Mouse (Mus musculus) midbrain, embryonic 14.5 days (tissue): Measurements from ENCODE around the gene Siah2. TPM values are rescaled to one million over a fixed set of nuclear protein-coding genes. Genes with fewer than 3 reads are reported as not detected.
A peak's percentile ranks its signal among the peaks of the same experiment; 100 is the strongest.

Source experiments
- ATAC-seq: fragments of 200-750 bp; cut with Nextera tagmentation; 2 replicates; pipeline ENCODE4 v1.8.0; 2017; ENCODE audit warnings: moderate number of reproducible peaks, moderate library complexity; ENCODE audit not compliant: low FRiP score, low TSS enrichment
- DNase-seq: peaks from one replicate; pipeline ENCODE4 v3.0.0-alpha.2; 2015
- H3K27ac ChIP-seq: fragments of 300-500 bp; sonication (generic); replicated peaks from 2 replicates; pipeline ENCODE4 v1.5.1; 2014; ENCODE audit warnings: mild to moderate bottlenecking, low read depth, low read length, moderate library complexity
- H3K27me3 ChIP-seq: fragments of 300-500 bp; sonication (generic); 2 replicates; pipeline ENCODE4 v1.6.1; 2014; ENCODE audit warnings: low read length, control low read depth, mixed read lengths; ENCODE audit not compliant: control insufficient read depth, insufficient read depth
- H3K36me3 ChIP-seq: fragments of 300-500 bp; sonication (generic); 2 replicates; pipeline ENCODE4 v1.6.1; 2014; ENCODE audit warnings: low read length, control low read depth; ENCODE audit not compliant: control insufficient read depth, insufficient read depth
- H3K4me1 ChIP-seq: fragments of 300-500 bp; sonication (generic); 2 replicates; pipeline ENCODE4 v1.6.1; 2014; ENCODE audit warnings: mild to moderate bottlenecking, antibody characterized with exemption, low read length, control low read depth; ENCODE audit not compliant: control insufficient read depth, insufficient read depth
- H3K4me2 ChIP-seq: fragments of 300-500 bp; sonication (generic); 2 replicates; pipeline ENCODE4 v1.6.1; 2014; ENCODE audit warnings: mild to moderate bottlenecking, low read length, moderate library complexity
- H3K4me3 ChIP-seq: fragments of 300-500 bp; sonication (generic); replicated peaks from 2 replicates; pipeline ENCODE4 v1.5.1; 2014; ENCODE audit warnings: low read depth, low read length
- H3K9ac ChIP-seq: fragments of 300-500 bp; sonication (generic); replicated peaks from 2 replicates; pipeline ENCODE4 v1.6.1; 2014; ENCODE audit warnings: mild to moderate bottlenecking, low read length, moderate library complexity
- H3K9me3 ChIP-seq: fragments of 300-500 bp; sonication (generic); 2 replicates; pipeline ENCODE4 v1.6.1; 2016; ENCODE audit warnings: low read length, control low read depth, mixed read lengths; ENCODE audit not compliant: control insufficient read depth
- WGBS: fragments of 180-500 bp; shearing (Covaris S2); extraction: QIAGEN DNeasy Blood & Tissue Kit; methylation state at CpG from one replicate; pipeline ENCODE4 v1.1.7; 2014; 5-methylcytosine and 5-hydroxymethylcytosine counted together
- polyA plus RNA-seq: library from polyadenylated mRNA; unstranded; fragments of >200 nt; fragmentation: Nextera tagmentation; extraction: Ambion mirVana; gene quantifications from 2 replicates; pipeline ENCODE4 v1.2.1, GENCODE M21; 2014

Siah2 gene
- 9.9 and 11.8 TPM in 2 replicates for polyA plus RNA-seq

GRCm38 (mm10) chr3:58691997-58692721, at the start of gene Siah2:
Gene Siah2 (minus strand): TSS chr3:58692400.
- ATAC-seq (peak; percentile 96), DNase-seq (peak; percentile 96)
- H3K27me3 ChIP-seq: peaks cover 3% of the 10 kb centered on the region; the same call in 1 of the 2 replicates
- peaks cover 13% of the 10 kb centered on the region; the same call in 1 of the 2 replicates for H3K4me1 ChIP-seq
- under 1% methylated on average over 80 of the region's 87 CpGs for WGBS
- no peaks in the 10 kb centered on the region for H3K9me3 ChIP-seq
- H3K27ac ChIP-seq: peak within 1 kb of the TSS; percentile 89
- no peaks in the 10 kb centered on the region for H3K36me3 ChIP-seq
- peak within 1 kb of the TSS; percentile 85 for H3K9ac ChIP-seq
- H3K4me2 ChIP-seq: peak within 1 kb of the TSS; percentile 88
- peak within 1 kb of the TSS; percentile 82 for H3K4me3 ChIP-seq

DNA sequence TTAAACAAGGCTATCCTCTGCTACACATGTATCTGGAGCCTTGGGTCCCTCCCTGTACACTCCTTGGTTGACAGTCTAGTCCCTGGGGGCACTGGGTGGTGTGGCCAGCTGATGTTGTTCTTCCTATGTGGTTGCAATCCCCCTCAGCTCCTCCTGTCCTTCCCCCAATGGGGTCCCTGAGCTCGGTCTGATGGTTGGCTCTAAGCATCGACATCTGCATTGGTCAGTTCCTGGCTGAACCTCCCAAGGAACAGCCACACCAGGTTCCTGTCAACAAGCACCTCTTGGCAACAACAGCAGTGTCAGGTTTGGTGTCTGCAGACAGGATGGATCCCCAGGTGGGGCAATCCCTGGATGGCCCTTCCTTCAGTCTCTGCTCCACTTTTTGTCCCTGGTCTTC, 47.3 kb upstream of the Siah2 start:
- Histone ChIP-seq H3K27ac (no peak overlapping the region), H3K9me3 (no peaks in the 10 kb centered on the region), H3K9ac (no peak overlapping the region), H3K4me3 (no peak overlapping the region), H3K27me3 (no peaks in the 10 kb centered on the region), H3K4me1 (peaks cover 7% of the 10 kb centered on the region), H3K36me3 (no peaks in the 10 kb centered on the region), H3K4me2 (no peak overlapping the region)
- DNase-seq (no peak), ATAC-seq (no peak)
- 61% methylated on average over 2 of the region's 2 CpGs for WGBS

- Histone ChIP-seq H3K36me3 (no peaks in the 10 kb centered on the region), H3K4me2 (no peak overlapping the region), H3K4me3 (no peak overlapping the region), H3K9ac (no peak overlapping the region), H3K9me3 (no peaks in the 10 kb centered on the region), H3K27ac (no peak overlapping the region), H3K27me3 (no peaks in the 10 kb centered on the region), H3K4me1 (peaks cover 7% of the 10 kb centered on the region)
- ATAC-seq (no peak), DNase-seq (peak; percentile 27)
- 10% methylated on average over 6 of the region's 6 CpGs for WGBS
Observed at GRCm38 (mm10) chr3:58738346-58739089, 46.3 kb upstream of the Siah2 start.

DNA sequence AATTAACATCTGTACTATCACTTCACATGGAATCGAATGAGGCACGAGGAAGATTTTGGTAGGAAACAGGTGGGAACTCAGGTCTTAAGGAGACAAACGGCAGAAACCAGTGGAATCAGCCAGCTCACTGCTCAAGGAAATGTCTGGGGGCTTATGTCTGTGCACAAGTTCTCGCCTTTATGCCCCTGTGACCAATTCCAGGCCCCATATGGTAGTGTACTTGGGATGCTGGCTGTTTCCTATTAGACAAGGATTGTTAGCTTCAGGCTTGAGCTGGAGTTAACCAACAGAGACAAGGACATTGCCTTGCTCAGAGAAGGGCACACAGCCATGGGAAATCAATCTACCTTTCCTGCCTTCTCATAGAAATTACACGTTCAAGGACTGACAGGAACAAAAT, 39.3 kb upstream of the Siah2 start:
- WGBS: 78% methylated on average over 5 of the region's 5 CpGs
- no peak for ATAC-seq
- Histone ChIP-seq H3K27ac (no peak overlapping the region), H3K36me3 (no peaks in the 10 kb centered on the region), H3K4me1 (no peaks in the 10 kb centered on the region), H3K4me3 (no peak overlapping the region), H3K4me2 (no peak overlapping the region), H3K9ac (no peak overlapping the region), H3K9me3 (no peaks in the 10 kb centered on the region), H3K27me3 (no peaks in the 10 kb centered on the region)
- no peak for DNase-seq

- H3K36me3 ChIP-seq: no peaks in the 10 kb centered on the region
- H3K4me1 ChIP-seq: no peaks in the 10 kb centered on the region
- ATAC-seq: no peak
- no peak overlapping the region for H3K4me3 ChIP-seq
- H3K27me3 ChIP-seq: no peaks in the 10 kb centered on the region
- H3K9me3 ChIP-seq: no peaks in the 10 kb centered on the region
- DNase-seq: no peak
- no peak overlapping the region for H3K27ac ChIP-seq
- no peak overlapping the region for H3K4me2 ChIP-seq
- 84% methylated on average over 3 of the region's 3 CpGs for WGBS
- H3K9ac ChIP-seq: no peak overlapping the region
Observed at GRCm38 (mm10) chr3:58730580-58730979, 38.4 kb upstream of the Siah2 start.

DNA sequence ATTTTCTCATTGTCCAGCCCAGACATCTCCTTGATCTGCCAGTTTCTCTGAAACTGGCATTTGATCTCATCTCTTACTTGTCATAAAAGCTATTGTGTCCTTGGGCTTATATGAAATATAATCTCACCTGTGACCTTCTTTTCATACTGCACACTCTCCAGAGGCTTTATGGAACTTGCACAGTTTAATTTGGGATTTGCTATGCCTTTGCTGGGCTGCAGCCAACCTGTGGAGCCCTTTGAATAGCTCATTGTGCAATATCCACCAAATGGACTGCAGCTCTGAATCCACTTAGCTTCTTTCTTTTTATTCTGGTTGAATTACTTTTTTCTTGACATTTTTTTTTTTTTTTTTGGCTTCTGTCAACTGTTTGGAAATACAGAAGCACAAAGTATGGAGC, 37.3 kb upstream of the Siah2 start:
- Histone ChIP-seq H3K27ac (no peak overlapping the region), H3K9me3 (no peaks in the 10 kb centered on the region), H3K4me2 (no peak overlapping the region), H3K4me3 (no peak overlapping the region), H3K27me3 (no peaks in the 10 kb centered on the region), H3K9ac (no peak overlapping the region), H3K4me1 (no peaks in the 10 kb centered on the region), H3K36me3 (no peaks in the 10 kb centered on the region)
- ATAC-seq (no peak; the same call in 1 of the 2 replicates), DNase-seq (peak; percentile 51)

- H3K36me3 ChIP-seq: no peaks in the 10 kb centered on the region
- H3K9ac ChIP-seq: no peak overlapping the region
- H3K4me2 ChIP-seq: no peak overlapping the region
- no peaks in the 10 kb centered on the region for H3K27me3 ChIP-seq
- H3K4me3 ChIP-seq: no peak overlapping the region
- no peaks in the 10 kb centered on the region for H3K9me3 ChIP-seq
- H3K4me1 ChIP-seq: no peaks in the 10 kb centered on the region
- no peak overlapping the region for H3K27ac ChIP-seq
- WGBS: 93% methylated on average over 4 of the region's 4 CpGs
- DNase-seq (no peak), ATAC-seq (no peak)
Observed at GRCm38 (mm10) chr3:58727601-58728000, 35.4 kb upstream of the Siah2 start.

GRCm38 (mm10) chr3:58727012-58727411, 34.8 kb upstream of the Siah2 start:
- WGBS: 48% methylated on average over 3 of the region's 3 CpGs
- H3K9me3 ChIP-seq: no peaks in the 10 kb centered on the region
- no peaks in the 10 kb centered on the region for H3K36me3 ChIP-seq
- ATAC-seq: no peak
- no peak overlapping the region for H3K4me2 ChIP-seq
- H3K27ac ChIP-seq: no peak overlapping the region
- H3K9ac ChIP-seq: no peak overlapping the region
- H3K4me3 ChIP-seq: no peak overlapping the region
- H3K27me3 ChIP-seq: no peaks in the 10 kb centered on the region
- DNase-seq: peak; percentile 74
- H3K4me1 ChIP-seq: no peaks in the 10 kb centered on the region

- H3K9me3 ChIP-seq: no peaks in the 10 kb centered on the region
- H3K36me3 ChIP-seq: no peaks in the 10 kb centered on the region
- H3K9ac ChIP-seq: no peak overlapping the region
- ATAC-seq (no peak), DNase-seq (no peak)
- H3K27ac ChIP-seq: no peak overlapping the region
- no peaks in the 10 kb centered on the region for H3K27me3 ChIP-seq
- no peak overlapping the region for H3K4me2 ChIP-seq
- no peak overlapping the region for H3K4me3 ChIP-seq
- 89% methylated on average over 3 of the region's 3 CpGs for WGBS
- H3K4me1 ChIP-seq: no peaks in the 10 kb centered on the region
Observed at GRCm38 (mm10) chr3:58726374-58726773, 34.2 kb upstream of the Siah2 start.
